Mouse (Mus musculus): ENCODE data around the gene Grm3.

- TF ChIP-seq CTCF (IDR thresholded peaks at IDR 0.05; ENCODE audit: control insufficient read depth, insufficient read depth, insufficient read length) (no peak), MYOG (IDR thresholded peaks at IDR 0.05; ENCODE audit: control insufficient read depth, extremely low read depth, insufficient read length) (no peak), MAX (IDR thresholded peaks at IDR 0.05) (no peak)
Measured at GRCm38 (mm10) chr5:9446146-9446545, 278.8 kb downstream of the Grm3 start.
